Mouse (Mus musculus) spleen, postnatal 4 days (tissue): Measurements from ENCODE around the gene Gm13102.
"Not testable (repeated sequence)": the region's sequence is repeated elsewhere in the genome, so short reads cannot be mapped to it uniquely, and the experiment has no call there.

Source experiments
- DNase-seq, 2 experiments: peaks; one replicate each; pipeline ENCODE4 v3.0.0; 2022; ENCODE audit warnings: low spot score in 2 of 2

The Gm13102 gene

DNA sequence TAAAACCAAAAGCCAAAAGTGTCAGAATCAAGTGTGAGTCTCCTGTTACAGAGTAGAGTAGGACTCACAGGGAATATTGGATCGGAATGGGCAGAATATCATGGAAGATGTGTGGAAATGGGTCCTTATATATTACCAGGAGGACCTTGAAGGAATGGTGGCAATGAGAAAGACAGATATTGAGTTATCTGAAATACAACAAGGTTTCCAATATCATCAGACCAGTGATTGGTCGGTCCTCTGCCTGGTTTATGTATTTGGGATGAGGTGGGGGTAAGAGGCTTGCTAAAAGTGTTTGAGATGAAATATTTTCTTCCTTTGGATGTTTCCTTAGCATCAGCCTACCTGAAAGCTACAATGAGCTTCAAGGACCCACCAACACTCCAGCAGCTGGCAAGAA is at the start of gene Gm13102:
Gene Gm13102 (plus strand): TSS at position 301 of the 400 bp plus-strand sequence.
- DNase-seq: not testable (repeated sequence)

DNA sequence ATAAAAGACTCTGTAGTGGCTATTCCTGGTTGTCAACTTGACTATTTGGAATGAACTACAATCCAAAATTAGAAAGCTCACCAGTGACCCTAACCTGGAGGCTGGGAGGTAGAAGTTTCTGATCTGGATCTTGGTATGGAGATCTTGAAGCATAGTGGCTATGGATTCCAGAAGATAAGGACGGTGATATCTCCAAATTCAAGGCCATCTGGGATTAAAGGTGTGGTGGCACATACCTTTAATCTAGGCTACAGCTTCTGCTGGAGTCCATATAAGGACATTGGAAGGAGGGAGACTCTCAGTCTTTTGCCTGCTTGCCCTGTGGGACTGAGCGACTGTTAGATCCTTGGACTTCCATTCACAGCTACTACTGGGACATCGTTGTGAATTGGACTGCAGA is 47.4 kb upstream of the Gm13102 start, which contains the start of gene Pramel4:
Gene Pramel4 (plus strand): TSS at position 301 of the 400 bp plus-strand sequence.
- DNase-seq: not testable (repeated sequence)
